Mouse (Mus musculus) erythroid progenitor cell, adult 5-6 weeks (primary cell): ENCODE data around the gene Ydjc. TPM values are rescaled to one million over a fixed set of nuclear protein-coding genes. Genes with fewer than 3 reads are reported as not detected.

Experiments
- ATAC-seq: replicated peaks from 2 replicates; pipeline ENCODE4 v1.8.0; 2016; ENCODE audit warnings: moderate number of reproducible peaks, mild to moderate bottlenecking, moderate TSS enrichment, inconsistent platforms; ENCODE audit not compliant: poor library complexity, low FRiP score, severe bottlenecking
- total RNA-seq, 2 experiments: library from RNA; stranded (forward) in 1 of 2; stranded (reverse) in 1 of 2; fragments of 150-400 nt in 1 of 2; fragments of 186-747, 209-891 nt in 1 of 2; gene quantifications; 2 replicates each; pipeline versions ENCODE4 v1.2.3 to v1.2.4; 2015 to 2017; ENCODE audit warnings: low replicate concordance in 2 of 2

The Ydjc gene
- total RNA-seq (2015; ENCODE audit: low replicate concordance), result not detected in 2 replicates
- 0.13 TPM in 1 of 2 replicates, not detected in the other for total RNA-seq (2017; ENCODE audit: low replicate concordance)

GRCm38 (mm10) chr16:17144339-17144738 is at the start of gene Ydjc:
Gene Ydjc, plus strand, starts transcription at chr16:17144621.
- ATAC-seq, result no peak

- ATAC-seq, result no peak
Measured at GRCm38 (mm10) chr16:17096938-17097337, 47.5 kb upstream of the Ydjc start.

- no peak for ATAC-seq
Measured at GRCm38 (mm10) chr16:17102630-17103220, 41.7 kb upstream of the Ydjc start.

GRCm38 (mm10) chr16:17104600-17104999 is 39.8 kb upstream of the Ydjc start:
- no peak for ATAC-seq

DNA sequence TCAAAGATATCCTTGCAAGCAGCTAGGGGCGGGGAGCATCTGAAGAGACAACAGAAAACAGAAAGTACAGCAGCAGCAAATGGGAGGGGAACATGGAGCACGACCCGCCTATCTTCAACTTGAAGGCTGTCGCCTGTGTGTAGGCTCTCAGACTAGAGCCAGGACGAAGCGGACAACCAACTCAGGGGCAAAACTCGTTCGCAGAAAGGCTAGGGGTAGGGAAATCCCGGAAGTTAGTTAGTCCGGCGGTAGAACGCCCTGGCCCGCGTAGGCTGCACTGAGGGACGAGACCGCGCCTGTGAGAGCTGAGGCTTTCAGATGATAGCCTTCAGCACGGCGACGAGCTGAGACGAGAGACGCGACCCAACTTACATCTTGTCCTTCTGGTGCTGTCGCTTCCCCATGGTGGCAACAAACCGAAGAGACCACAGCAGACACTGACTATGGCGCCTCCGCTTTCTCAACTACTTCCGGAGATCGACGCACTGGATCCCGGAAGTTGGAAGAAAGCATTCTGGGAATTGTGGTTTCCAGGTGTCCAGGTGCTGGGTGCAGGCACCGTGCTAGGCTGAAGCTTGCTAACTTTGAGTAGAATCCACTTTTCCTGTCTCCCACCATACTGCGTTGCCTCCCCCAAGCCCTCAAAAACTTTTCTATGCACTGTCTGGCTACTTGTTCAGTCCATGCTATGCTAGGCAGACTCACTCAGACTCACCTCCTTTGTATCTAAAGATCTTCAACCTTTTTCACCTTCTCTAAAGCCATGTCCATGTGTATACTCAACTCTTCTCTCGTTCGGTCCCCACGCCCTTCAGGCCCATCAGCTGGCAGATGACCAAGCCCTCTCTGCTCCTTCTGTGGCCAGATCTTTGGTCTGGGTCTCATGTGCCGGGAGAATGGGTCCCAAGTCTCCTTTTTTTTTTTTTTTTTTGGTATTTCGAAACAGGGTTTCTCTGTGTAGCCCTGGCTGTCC is 33.4 kb upstream of the Ydjc start, which contains the start of gene Ppil2:
Gene Ppil2 (minus strand): TSS at position 487 of the 973 bp plus-strand sequence.
- ATAC-seq, result peak; percentile 98

GRCm38 (mm10) chr16:17117309-17117799 is 27.1 kb upstream of the Ydjc start:
- no peak for ATAC-seq

DNA sequence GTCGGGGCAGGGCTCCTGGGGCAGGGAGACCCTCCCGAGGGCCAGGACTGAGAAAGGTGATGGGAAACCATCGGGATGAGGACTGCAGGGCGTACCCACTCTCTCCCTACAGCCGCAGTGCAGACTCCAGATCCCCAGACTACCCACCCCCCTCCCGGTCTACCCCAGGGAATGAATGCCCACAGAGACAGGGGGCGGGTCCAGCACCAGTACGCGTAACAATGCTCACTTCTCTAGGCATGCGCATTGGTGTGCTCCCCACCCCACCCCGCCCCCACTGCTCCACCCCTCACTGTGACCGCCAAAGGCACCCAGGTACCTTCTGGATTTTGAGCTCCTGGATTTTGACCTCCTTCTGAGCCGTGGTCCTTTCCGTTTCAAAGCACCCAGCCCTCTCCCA is 22.9 kb upstream of the Ydjc start:
- ATAC-seq, result no peak

- ATAC-seq, result peak; percentile 17
Measured at GRCm38 (mm10) chr16:17124119-17124870, 20.1 kb upstream of the Ydjc start.

DNA sequence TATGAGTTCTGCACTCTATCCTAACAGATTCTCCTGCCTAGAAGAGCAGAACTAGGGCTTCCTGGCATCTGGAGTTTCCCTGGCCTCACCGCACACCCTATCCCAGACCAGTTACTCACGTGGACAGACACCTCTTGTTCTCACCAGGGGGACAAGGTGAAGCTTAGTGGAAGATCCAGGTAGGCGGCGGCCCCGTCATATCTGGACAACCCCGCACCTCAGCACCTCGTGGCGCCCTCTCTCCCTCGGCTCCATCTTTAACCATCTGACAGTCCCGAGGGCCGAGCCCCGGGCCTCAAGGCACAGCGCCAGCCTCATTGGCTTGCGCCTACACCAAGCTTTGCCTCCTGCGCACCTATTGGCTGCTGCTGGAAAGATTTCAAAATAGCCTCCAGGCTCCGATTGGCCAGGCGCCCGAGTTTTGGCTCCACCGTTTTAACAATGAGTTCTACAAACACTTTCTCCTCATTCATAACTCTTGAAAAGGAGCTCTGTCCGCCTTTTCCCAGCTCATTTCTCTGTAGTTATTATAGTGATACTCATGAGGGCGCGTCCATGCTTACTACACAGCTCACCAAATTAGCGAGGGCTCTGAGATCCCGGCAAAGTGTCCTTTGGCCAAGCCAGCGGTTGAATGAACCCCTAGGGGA is 19.4 kb upstream of the Ydjc start, which contains the start of gene 2610318N02Rik:
Gene 2610318N02Rik (minus strand): TSS at position 297 of the 650 bp plus-strand sequence.
- ATAC-seq, result peak; percentile 97

GRCm38 (mm10) chr16:17127292-17127691 is 17.1 kb upstream of the Ydjc start:
- ATAC-seq, result no peak

- ATAC-seq, result no peak
Measured at GRCm38 (mm10) chr16:17131191-17132088, 13.0 kb upstream of the Ydjc start.

GRCm38 (mm10) chr16:17132089-17132905 is 12.1 kb upstream of the Ydjc start, which contains the start of gene Sdf2l1:
Gene Sdf2l1, minus strand, starts transcription at chr16:17132383.
- ATAC-seq, result peak; percentile 99

- ATAC-seq, result no peak
Measured at GRCm38 (mm10) chr16:17132906-17133200, 11.6 kb upstream of the Ydjc start.

DNA sequence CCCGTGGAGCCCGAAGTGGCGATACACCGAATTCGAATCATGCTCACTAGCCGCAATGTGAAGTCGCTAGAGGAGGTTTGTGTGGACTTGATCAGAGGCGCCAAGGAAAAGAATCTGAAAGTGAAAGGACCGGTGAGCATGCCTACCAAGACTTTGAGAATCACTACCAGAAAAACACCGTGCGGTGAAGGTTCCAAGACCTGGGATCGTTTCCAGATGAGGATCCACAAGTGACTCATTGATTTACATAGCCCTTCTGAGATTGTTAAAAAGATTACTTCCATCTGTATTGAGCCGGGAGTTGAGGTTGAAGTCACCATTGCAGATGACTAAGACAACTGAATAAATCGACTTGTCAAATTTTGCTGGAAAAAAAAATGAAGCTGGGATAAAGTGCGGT is 7.1 kb upstream of the Ydjc start:
- ATAC-seq, result no peak

DNA sequence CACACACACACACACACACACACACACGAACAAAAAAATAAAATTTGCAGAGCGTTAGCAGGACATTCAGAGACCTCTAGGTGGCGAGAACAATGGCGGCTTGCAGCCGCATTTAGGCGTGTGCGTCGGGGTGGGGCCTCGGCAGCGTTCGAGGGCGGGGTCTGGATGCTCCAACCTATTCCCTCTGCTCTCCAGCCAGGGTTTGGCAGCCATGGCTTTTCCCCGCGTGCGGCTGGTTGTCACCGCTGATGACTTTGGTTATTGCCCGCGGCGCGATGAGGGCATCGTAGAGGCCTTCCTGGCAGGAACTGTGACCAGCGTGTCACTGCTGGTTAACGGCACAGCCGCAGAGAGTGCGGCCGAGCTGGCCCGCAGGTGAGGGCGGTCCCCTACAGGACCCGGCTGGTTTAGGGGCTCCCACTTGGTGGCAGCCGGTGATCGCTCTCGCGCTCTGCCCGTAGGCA is 2.4 kb downstream of the Ydjc start, which contains the start of gene Ccdc116:
Gene Ccdc116 (minus strand): TSS at position 458 of the 464 bp plus-strand sequence.
- ATAC-seq, result peak; percentile 94

GRCm38 (mm10) chr16:17147391-17147929 is 3.0 kb downstream of the Ydjc start:
- ATAC-seq, result no peak

DNA sequence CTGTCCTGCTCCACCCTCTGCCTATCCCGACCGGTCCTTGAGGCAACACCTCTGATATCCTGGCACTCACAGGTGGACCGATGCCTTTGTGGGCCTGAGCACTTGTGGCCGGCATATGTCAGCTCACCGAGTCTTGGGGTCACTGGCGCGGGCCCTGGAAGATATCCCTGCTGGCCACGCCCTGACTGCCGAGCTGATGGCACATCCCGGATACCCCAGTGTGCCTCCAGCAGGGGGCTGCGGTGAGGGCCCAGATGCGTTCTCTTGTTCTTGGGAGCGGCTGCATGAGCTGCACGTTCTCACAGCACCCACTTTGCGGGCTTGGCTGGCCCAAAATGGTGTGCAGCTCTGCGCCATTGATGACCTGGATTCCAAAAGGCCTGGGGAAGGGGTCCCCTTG is 3.7 kb downstream of the Ydjc start:
- ATAC-seq, result no peak
